7 mouse cellular contexts compared by ENCODE assay signal in the genomic region with DNA sequence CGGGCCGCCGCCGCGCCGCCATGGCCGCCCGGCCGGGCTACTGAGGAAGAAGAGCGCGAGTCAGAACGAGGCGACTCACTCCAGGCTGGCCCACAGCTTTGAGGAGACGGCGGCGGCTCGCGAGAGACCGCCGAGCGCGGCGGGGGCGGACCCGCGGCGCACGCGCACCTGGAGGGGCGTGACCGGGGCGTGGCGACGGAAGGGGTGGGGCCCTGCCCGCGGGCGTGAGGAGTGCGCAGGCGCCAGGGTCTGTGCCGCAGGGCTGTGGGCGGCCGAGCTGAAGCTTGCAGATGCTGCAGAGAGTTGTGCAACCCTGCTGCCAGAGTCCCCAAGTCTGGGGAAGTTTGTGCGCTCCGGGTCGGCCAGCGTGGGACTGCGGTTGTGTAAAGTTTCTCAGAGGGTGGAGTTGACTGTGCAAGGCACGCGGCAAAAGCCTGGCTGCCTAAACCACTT. TPM values are rescaled to one million over a fixed set of nuclear protein-coding genes. Genes with fewer than 3 reads are reported as not detected.
DNase-seq lines count a peak whose midpoint lies in the region; ATAC-seq and TF ChIP-seq lines count a peak whose summit lies in the region.

A gene (minus strand): TSS at position 153 of the 453 bp plus-strand sequence.

- peaks cover 7% of the 10 kb centered on the region; the same call in 1 of the 2 replicates for H3K4me1 ChIP-seq in intestine, postnatal 0 days (replicated peaks; ENCODE audit: control insufficient read depth, insufficient read depth, low read length)
- H3K4me1 ChIP-seq in midbrain, embryonic 12.5 days: peaks cover 19% of the 10 kb centered on the region
- H3K4me1 ChIP-seq in small intestine, adult 2 months (ENCODE audit: control insufficient read depth, insufficient read depth, insufficient read length, low read length): peaks cover 5% of the 10 kb centered on the region; the same call in 1 of the 2 replicates

- no peaks in the 10 kb centered on the region for H3K36me3 ChIP-seq in intestine, postnatal 0 days (ENCODE audit: control insufficient read depth, insufficient read depth)
- H3K36me3 ChIP-seq in midbrain, embryonic 12.5 days: no peaks in the 10 kb centered on the region
- H3K36me3 ChIP-seq in small intestine, adult 2 months (ENCODE audit: control insufficient read depth, insufficient read depth, low read length): 0 out of 2 replicates have a peak, but pooled peaks cover 2% of the 10 kb centered on the region

- DNase-seq in adrenal gland, adult 8-10 months: peak; percentile 94
- peak; percentile 96 for DNase-seq in embryo, embryonic 9.5 days (ENCODE audit: extremely low spot score)
- DNase-seq in gastrocnemius, postnatal 4 days (ENCODE audit: low spot score in 2 of 2): peak; percentile 95 to 98
- peak; percentile 96 for DNase-seq in left cerebral cortex, postnatal 4 days

- TF ChIP-seq CTCF in intestine, postnatal 0 days (IDR thresholded peaks at IDR 0.05; ENCODE audit: low read depth): no peak
- no peak for TF ChIP-seq CTCF in small intestine, adult 2 months (IDR thresholded peaks at IDR 0.05; ENCODE audit: extremely low read depth, insufficient read length, insufficient replicate concordance, low read depth, low read length)

- peak within 1 kb of the TSS; percentile 93 for H3K4me3 ChIP-seq in intestine, postnatal 0 days (ENCODE audit: low read depth, low read length)
- H3K4me3 ChIP-seq in midbrain, embryonic 12.5 days: peak within 1 kb of the TSS; percentile 91
- peak within 1 kb of the TSS; percentile 88 for H3K4me3 ChIP-seq in small intestine, adult 2 months (ENCODE audit: low read depth, low read length)

- H3K27me3 ChIP-seq in intestine, postnatal 0 days (replicated peaks; ENCODE audit: control insufficient read depth, insufficient read depth, low read length): no peaks in the 10 kb centered on the region
- H3K27me3 ChIP-seq in midbrain, embryonic 12.5 days: no peaks in the 10 kb centered on the region
- no peaks in the 10 kb centered on the region for H3K27me3 ChIP-seq in small intestine, adult 2 months (ENCODE audit: control insufficient read depth, insufficient read depth, low read length)

- H3K4me2 ChIP-seq in intestine, postnatal 0 days (replicated peaks; ENCODE audit: low read depth): peak within 1 kb of the TSS; percentile 96
- peak within 1 kb of the TSS; percentile 80 for H3K4me2 ChIP-seq in midbrain, embryonic 12.5 days (replicated peaks)

- peak within 1 kb of the TSS; percentile 90 for H3K9ac ChIP-seq in intestine, postnatal 0 days (ENCODE audit: low read depth, low read length)
- peak within 1 kb of the TSS; percentile 91 for H3K9ac ChIP-seq in midbrain, embryonic 12.5 days (replicated peaks)

- WGBS in intestine, postnatal 0 days: under 1% methylated on average over 45 of the region's 49 CpGs
- WGBS in midbrain, embryonic 12.5 days: 1% methylated on average over 36 of the region's 49 CpGs
- under 1% methylated on average over 49 of the region's 49 CpGs for WGBS in small intestine, adult 2 months

- peak within 1 kb of the TSS; percentile 93 for H3K27ac ChIP-seq in intestine, postnatal 0 days (ENCODE audit: low read depth, low read length)
- peak within 1 kb of the TSS; percentile 98 for H3K27ac ChIP-seq in midbrain, embryonic 12.5 days (replicated peaks)
- H3K27ac ChIP-seq in small intestine, adult 2 months (ENCODE audit: insufficient read depth, low read depth, low read length): peak within 1 kb of the TSS; percentile 62

- intact Hi-C loops in left cerebral cortex, postnatal 4 days (cut with DNase I): loop anchor here (10.0 kb wide), 1 partner anchor 78 kb away; a partner anchor contains a TSS

- peak; percentile 92 for TF ChIP-seq POLR2A in small intestine, adult 2 months (IDR thresholded peaks at IDR 0.05; ENCODE audit: low read depth, low read length)

- no peaks in the 10 kb centered on the region for H3K9me3 ChIP-seq in intestine, postnatal 0 days (ENCODE audit: control insufficient read depth)
- no peaks in the 10 kb centered on the region for H3K9me3 ChIP-seq in midbrain, embryonic 12.5 days

- ATAC-seq in intestine, postnatal 0 days: peak; percentile 94
- ATAC-seq in midbrain, embryonic 12.5 days (ENCODE audit: low FRiP score, low read depth): peak; percentile 97

RNA-seq across cellular contexts. Expression of the gene that starts here (rescaled TPM):
- total RNA-seq in adrenal gland, adult 8-10 months (2022): 10 to 100 TPM; 42.9 to 56.9 (median 49.2) TPM
- 10 to 100 TPM; 12.6 to 14.2 TPM for total RNA-seq in gastrocnemius, postnatal 4 days (2021)
- polyA plus RNA-seq in intestine, postnatal 0 days (2015; fragmentation: Nextera tagmentation; extraction: Ambion mirVana): 16.9 and 20.4 TPM in 2 replicates
- total RNA-seq in left cerebral cortex, postnatal 4 days (2021): 10 to 100 TPM; 21.1 to 23.4 TPM
- 28.2 and 30.7 TPM in 2 replicates for polyA plus RNA-seq in midbrain, embryonic 12.5 days (2016; fragmentation: Nextera tagmentation; extraction: Ambion mirVana)
- polyA plus RNA-seq in small intestine, adult 2 months (2012; rRNA removed): 13.2 and 15.6 TPM in 2 replicates

Comparison
In these comparisons a context has a peak if more than half of its experiments do, and no peak if none do; other contexts are left out.
1. Peak in every context shown above with its lines: DNase-seq, ATAC-seq, H3K4me3 ChIP-seq and H3K27ac ChIP-seq.